Mouse (Mus musculus) heart, postnatal 0 days (tissue): ENCODE results near the gene Cmpk1.

ENCODE experiments used
- CTCF ChIP-seq: IDR thresholded peaks from 2 replicates; pipeline ENCODE4 v1.5.1; 2016; ENCODE audit warnings: antibody characterized with exemption, control low read depth, low read depth
- EP300 ChIP-seq: IDR thresholded peaks from 2 replicates; pipeline ENCODE4 v1.6.1; 2016; ENCODE audit warnings: antibody characterized with exemption, low read depth

- TF ChIP-seq CTCF (no peak), EP300 (no peak)
Observed at GRCm38 (mm10) chr4:114932747-114933146, 54.3 kb downstream of the Cmpk1 start.
